Mouse (Mus musculus): ENCODE results near the gene Thrap3. TPM values are rescaled to one million over a fixed set of nuclear protein-coding genes. Genes with fewer than 3 reads are reported as not detected.
"Not testable (repeated sequence)": the region's sequence is repeated elsewhere in the genome, so short reads cannot be mapped to it uniquely, and the experiment has no call there.

The Thrap3 gene
- total and polyA plus RNA-seq, 3 experiments: 37.9 to 118 (median 100) TPM

DNA sequence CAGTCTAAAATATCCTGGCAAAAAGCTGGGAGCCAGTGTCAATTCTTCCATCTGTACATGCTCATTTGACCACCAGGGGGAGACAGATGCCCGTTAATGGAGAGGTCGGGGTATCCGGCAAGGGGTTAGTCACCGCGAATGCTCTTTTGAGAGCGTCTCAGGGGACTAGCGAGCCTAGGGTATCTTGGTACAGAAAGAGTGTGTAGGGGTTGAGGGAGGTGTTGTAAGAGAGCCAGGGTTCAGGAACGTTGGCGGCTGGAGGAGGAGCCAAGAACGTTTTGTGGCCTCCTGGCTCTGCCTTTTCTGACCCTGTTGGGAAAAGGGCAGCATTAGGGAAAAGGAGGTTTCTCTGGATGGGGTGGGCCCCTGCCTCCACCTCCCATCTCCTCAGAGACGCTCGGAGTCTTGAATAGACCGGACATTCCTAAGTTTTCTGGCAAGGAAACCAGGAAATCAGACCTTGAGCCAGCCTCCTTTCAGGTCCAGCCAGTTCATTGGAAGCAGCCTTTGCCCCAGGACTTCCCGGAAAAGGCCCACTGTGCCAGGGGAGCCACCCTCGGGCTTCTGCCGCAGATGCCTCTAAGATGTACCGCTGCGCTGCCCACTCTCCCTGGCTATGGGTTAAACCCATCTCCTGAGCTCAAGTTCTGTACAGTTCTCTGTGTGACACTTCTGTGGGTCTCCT is 24.7 kb upstream of the Thrap3 start:
- peak overlapping the region; percentile 50 for H3K4me3 ChIP-seq
- peak overlapping the region; percentile 88 for H3K27ac ChIP-seq
- H3K79me2 ChIP-seq (replicated peaks; ENCODE audit: control insufficient read depth, insufficient read depth, low read length): no peaks in the 10 kb centered on the region
- TF ChIP-seq EP300 (IDR thresholded peaks at IDR 0.05; ENCODE audit: insufficient read depth, low read depth, low read length) (peak; percentile 94), CTCF (IDR thresholded peaks at IDR 0.05) (peak; percentile 96), POLR2A (IDR thresholded peaks at IDR 0.05; ENCODE audit: insufficient read depth, low read depth, low read length) (peak; percentile 58; the same call in 1 of the 2 replicates)
- H3K4me1 ChIP-seq (ENCODE audit: control insufficient read depth, insufficient read depth, low read length): peaks cover 5% of the 10 kb centered on the region
- H3K36me3 ChIP-seq (ENCODE audit: control insufficient read depth, insufficient read depth, low read length): no peaks in the 10 kb centered on the region
- intact Hi-C loops (cut with DNase I): loop anchor here (1.0 to 2.0 kb wide), 4 partner anchors 24 to 83 kb away; partner anchors contain the start of gene Thrap3
- peak; percentile 88 to 89 for DNase-seq
- no peaks in the 10 kb centered on the region for H3K27me3 ChIP-seq (ENCODE audit: control insufficient read depth, insufficient read depth, low read length)
- 2% methylated on average over 18 of the region's 18 CpGs for WGBS
- H3K9ac ChIP-seq (ENCODE audit: low read depth, low read length): peak overlapping the region; percentile 26

DNA sequence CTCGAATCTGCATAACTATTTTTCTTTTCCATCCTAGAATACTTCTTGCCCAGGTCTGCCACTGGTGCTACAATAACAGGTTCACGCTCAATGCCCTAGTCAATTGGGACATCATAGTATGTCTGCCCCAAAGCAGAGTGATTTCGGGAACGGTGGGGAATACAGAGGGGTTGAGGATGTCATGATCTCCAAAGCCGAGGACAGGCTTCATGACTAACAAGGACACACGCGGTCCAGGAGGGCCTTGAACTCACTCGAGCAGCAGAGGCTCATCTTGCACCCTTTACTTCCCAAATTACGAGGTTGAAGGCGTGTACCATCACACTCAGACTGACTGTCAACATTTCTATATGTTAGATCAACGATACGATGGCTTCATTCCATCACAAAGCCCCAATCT is 24.1 kb upstream of the Thrap3 start:
- Histone ChIP-seq H3K4me3 (peak overlapping the region; percentile 50; the same call in 1 of the 2 replicates), H3K79me2 (replicated peaks; ENCODE audit: control insufficient read depth, insufficient read depth, low read length) (no peaks in the 10 kb centered on the region), H3K27ac (peak overlapping the region; percentile 88), H3K36me3 (ENCODE audit: control insufficient read depth, insufficient read depth, low read length) (no peaks in the 10 kb centered on the region), H3K27me3 (ENCODE audit: control insufficient read depth, insufficient read depth, low read length) (no peaks in the 10 kb centered on the region), H3K9ac (ENCODE audit: low read depth, low read length) (0 out of 2 replicates have a peak overlapping the region, but pooled peaks have one; percentile 7), H3K4me1 (ENCODE audit: control insufficient read depth, insufficient read depth, low read length) (peaks cover 5% of the 10 kb centered on the region)
- WGBS: 39% methylated on average over 12 of the region's 12 CpGs
- peak in 1 of 2 experiments; percentile 21 for DNase-seq
- TF ChIP-seq CTCF (IDR thresholded peaks at IDR 0.05): no peak
- TF ChIP-seq POLR2A (IDR thresholded peaks at IDR 0.05; ENCODE audit: insufficient read depth, low read depth, low read length): no peak
- TF ChIP-seq EP300 (IDR thresholded peaks at IDR 0.05; ENCODE audit: insufficient read depth, low read depth, low read length): no peak
- intact Hi-C loops (cut with DNase I): loop anchor here (1.0 to 2.0 kb wide), 4 partner anchors 24 to 84 kb away; partner anchors contain the start of gene Thrap3

DNA sequence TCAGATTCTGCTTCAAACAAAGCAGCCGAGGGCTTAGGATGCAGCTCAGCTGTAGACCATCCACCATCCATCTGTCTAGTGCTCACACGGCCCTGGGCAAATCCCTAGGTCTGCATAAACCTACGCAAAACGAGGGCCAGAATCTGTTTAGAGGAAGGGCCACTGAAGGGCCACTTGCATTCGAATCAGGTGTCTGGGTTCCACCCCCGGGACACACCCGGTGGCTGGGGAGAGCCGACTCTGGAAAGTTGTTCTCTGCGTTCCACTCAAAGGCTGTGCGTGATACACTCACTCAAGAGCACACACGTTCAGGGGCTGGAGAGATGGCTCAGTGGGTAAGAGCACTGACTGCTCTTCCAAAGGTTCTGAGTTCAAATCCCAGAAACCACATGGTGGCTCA is 20.1 kb upstream of the Thrap3 start:
- Histone ChIP-seq H3K27ac (no peak overlapping the region), H3K36me3 (ENCODE audit: control insufficient read depth, insufficient read depth, low read length) (no peaks in the 10 kb centered on the region), H3K9ac (ENCODE audit: low read depth, low read length) (no peak overlapping the region), H3K27me3 (ENCODE audit: control insufficient read depth, insufficient read depth, low read length) (no peaks in the 10 kb centered on the region), H3K4me3 (no peak overlapping the region), H3K79me2 (replicated peaks; ENCODE audit: control insufficient read depth, insufficient read depth, low read length) (no peaks in the 10 kb centered on the region), H3K4me1 (ENCODE audit: control insufficient read depth, insufficient read depth, low read length) (peaks cover 4% of the 10 kb centered on the region)
- TF ChIP-seq EP300 (IDR thresholded peaks at IDR 0.05; ENCODE audit: insufficient read depth, low read depth, low read length): no peak
- no peak for TF ChIP-seq CTCF (IDR thresholded peaks at IDR 0.05)
- TF ChIP-seq POLR2A (IDR thresholded peaks at IDR 0.05; ENCODE audit: insufficient read depth, low read depth, low read length): no peak
- no peak for DNase-seq
- 79% methylated on average over 11 of the region's 11 CpGs for WGBS
- intact Hi-C loops (cut with DNase I): no loop called here

DNA sequence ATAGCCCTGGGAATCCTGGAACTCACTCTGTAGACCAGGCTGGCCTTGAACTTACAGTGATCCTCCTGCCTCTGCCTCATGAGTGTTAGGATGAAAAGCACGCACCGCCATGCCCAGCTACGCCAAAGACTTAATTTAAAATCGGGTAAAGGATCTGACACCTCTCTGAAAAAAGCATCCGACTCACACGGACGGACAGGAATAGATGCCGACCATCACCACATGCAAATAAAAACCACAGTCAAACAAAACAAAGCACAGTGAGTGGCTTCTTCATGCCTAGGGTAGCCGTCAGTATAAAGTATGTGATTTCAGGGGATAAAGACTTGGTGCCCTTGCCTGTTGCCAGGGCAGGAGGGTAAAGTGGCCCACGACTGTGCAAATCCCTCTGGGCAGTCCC is 17.5 kb upstream of the Thrap3 start:
- Histone ChIP-seq H3K27ac (no peak overlapping the region), H3K27me3 (ENCODE audit: control insufficient read depth, insufficient read depth, low read length) (no peaks in the 10 kb centered on the region), H3K36me3 (ENCODE audit: control insufficient read depth, insufficient read depth, low read length) (no peaks in the 10 kb centered on the region), H3K79me2 (replicated peaks; ENCODE audit: control insufficient read depth, insufficient read depth, low read length) (no peaks in the 10 kb centered on the region), H3K4me1 (ENCODE audit: control insufficient read depth, insufficient read depth, low read length) (0 out of 2 replicates have a peak, but pooled peaks cover 2% of the 10 kb centered on the region), H3K9ac (ENCODE audit: low read depth, low read length) (no peak overlapping the region), H3K4me3 (no peak overlapping the region)
- intact Hi-C loops (cut with DNase I): no loop called here
- no peak for DNase-seq
- TF ChIP-seq CTCF (IDR thresholded peaks at IDR 0.05) (no peak), EP300 (IDR thresholded peaks at IDR 0.05; ENCODE audit: insufficient read depth, low read depth, low read length) (no peak), POLR2A (IDR thresholded peaks at IDR 0.05; ENCODE audit: insufficient read depth, low read depth, low read length) (no peak)
- 82% methylated on average over 10 of the region's 10 CpGs for WGBS

DNA sequence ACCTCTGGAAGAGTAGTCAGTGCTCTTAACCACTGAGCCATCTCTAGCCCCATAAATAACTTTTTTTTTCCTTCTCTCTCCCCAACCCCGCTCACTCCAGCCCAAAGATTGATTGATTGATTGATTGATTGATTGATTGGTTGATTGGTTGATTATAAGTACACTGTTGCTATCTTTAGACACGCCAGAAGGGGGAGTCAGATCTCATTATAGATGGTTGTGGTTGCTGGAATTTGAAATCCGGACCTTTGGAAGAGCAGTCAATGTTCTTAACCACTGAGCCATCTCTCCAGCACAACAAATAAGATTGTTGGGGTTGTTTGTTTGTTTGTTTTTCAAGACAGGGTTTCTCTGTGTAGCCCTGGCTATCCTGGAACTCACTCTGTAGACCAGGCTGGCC is 17.0 kb upstream of the Thrap3 start:
- H3K27me3 ChIP-seq (ENCODE audit: control insufficient read depth, insufficient read depth, low read length); H3K36me3 ChIP-seq (ENCODE audit: control insufficient read depth, insufficient read depth, low read length); H3K27ac ChIP-seq; H3K4me1 ChIP-seq (ENCODE audit: control insufficient read depth, insufficient read depth, low read length); H3K4me3 ChIP-seq; intact Hi-C loops (cut with DNase I); H3K9ac ChIP-seq (ENCODE audit: low read depth, low read length); DNase-seq; H3K79me2 ChIP-seq (replicated peaks; ENCODE audit: control insufficient read depth, insufficient read depth, low read length): not testable (repeated sequence)
- 77% methylated on average over 3 of the region's 3 CpGs for WGBS

DNA sequence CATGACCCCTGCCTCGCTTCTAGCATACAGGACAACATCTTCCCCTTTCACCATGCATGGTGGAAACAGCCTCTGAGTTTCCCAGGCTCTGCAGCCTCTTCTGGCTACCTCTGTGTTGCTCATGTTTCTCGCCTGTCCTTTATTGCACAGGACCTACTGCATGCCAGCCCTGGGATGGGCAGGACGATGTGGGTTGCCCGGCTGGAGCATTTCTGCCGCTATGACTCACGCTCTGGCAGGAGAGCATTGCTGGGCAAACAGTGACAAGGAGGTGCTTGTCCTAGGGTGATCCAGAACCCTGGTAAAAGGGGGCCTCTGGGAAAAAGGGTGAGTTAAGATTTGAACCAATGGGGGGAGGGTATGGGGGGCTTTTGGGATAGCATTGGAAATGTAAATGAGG is 15.2 kb upstream of the Thrap3 start:
- no peak overlapping the region for H3K9ac ChIP-seq (ENCODE audit: low read depth, low read length)
- WGBS: 41% methylated on average over 6 of the region's 6 CpGs
- DNase-seq: peak in 1 of 2 experiments; percentile 31
- no peaks in the 10 kb centered on the region for H3K36me3 ChIP-seq (ENCODE audit: control insufficient read depth, insufficient read depth, low read length)
- H3K27me3 ChIP-seq (ENCODE audit: control insufficient read depth, insufficient read depth, low read length): no peaks in the 10 kb centered on the region
- no peaks in the 10 kb centered on the region for H3K79me2 ChIP-seq (replicated peaks; ENCODE audit: control insufficient read depth, insufficient read depth, low read length)
- H3K27ac ChIP-seq: no peak overlapping the region
- 0 out of 2 replicates have a peak, but pooled peaks cover 2% of the 10 kb centered on the region for H3K4me1 ChIP-seq (ENCODE audit: control insufficient read depth, insufficient read depth, low read length)
- intact Hi-C loops (cut with DNase I): no loop called here
- H3K4me3 ChIP-seq: no peak overlapping the region
- TF ChIP-seq POLR2A (IDR thresholded peaks at IDR 0.05; ENCODE audit: insufficient read depth, low read depth, low read length): no peak
